Mouse (Mus musculus): ENCODE results near the gene Decr2. TPM values are rescaled to one million over a fixed set of nuclear protein-coding genes. Genes with fewer than 3 reads are reported as not detected.
A peak's percentile ranks its signal among the peaks of the same experiment; 100 is the strongest.

The Decr2 gene
- total and polyA plus RNA-seq, 3 experiments: 12.6 to 21.0 (median 16.8) TPM

GRCm38 (mm10) chr17:26075246-26075645, 14.9 kb downstream of the Decr2 start:
- Histone ChIP-seq H3K4me2 (ENCODE audit: insufficient read depth, low read depth, poor library complexity, severe bottlenecking) (no peak overlapping the region), H3K4me3 (replicated peaks in 1 of 3; ENCODE audit: low read depth in 2 of 3, low read length in 2 of 3, poor library complexity in 1 of 3) (no peak overlapping the region), H3K36me3 (replicated peaks in 1 of 2; ENCODE audit: control insufficient read depth in 1 of 2, insufficient read depth in 1 of 2, low read length in 1 of 2) (no peaks in the 10 kb centered on the region), H3K79me2 (replicated peaks; ENCODE audit: control insufficient read depth, extremely low read depth, insufficient read depth, poor library complexity, severe bottlenecking) (no peaks in the 10 kb centered on the region), H3K27me3 (replicated peaks) (peaks cover 20% of the 10 kb centered on the region), H3K27ac (ENCODE audit: insufficient read depth, low read depth) (no peak overlapping the region), H3K9me3 (replicated peaks; ENCODE audit: low read length) (no peaks in the 10 kb centered on the region), H3K9ac (ENCODE audit: insufficient read depth, low read depth) (no peak overlapping the region), H3K4me1 (ENCODE audit: control insufficient read depth in 1 of 2, insufficient read depth in 2 of 2) (peaks cover 2 to 3% of the 10 kb centered on the region in 2 experiments; a peak in 2 of 4 replicates)
- DNase-seq (ENCODE audit: extremely low read depth): no peak
- dilution Hi-C loops (cut with MboI; ENCODE audit: extremely low pct_ligation_motif_present, extremely low pct_unique_long_range_greater_than_20kb, low sequenced_read_pairs): no loop called here
- in situ Hi-C loops (cut with MboI; ENCODE audit: low pct_ligation_motif_present, low pct_unique_long_range_greater_than_20kb, low sequenced_read_pairs): no loop called here
- TF ChIP-seq RAD21 (IDR thresholded peaks at IDR 0.05; ENCODE audit: low read depth, low read length) (no peak), ZNF384 (IDR thresholded peaks at IDR 0.05; ENCODE audit: low read depth, low read length) (no peak), CHD2 (IDR thresholded peaks at IDR 0.05; ENCODE audit: low read length) (no peak), SIN3A (IDR thresholded peaks at IDR 0.05; ENCODE audit: low read length) (no peak), SMC3 (IDR thresholded peaks at IDR 0.05; ENCODE audit: low read depth, low read length) (no peak), JUN (IDR thresholded peaks at IDR 0.05; ENCODE audit: insufficient read depth, low read depth, low read length) (no peak), MAZ (IDR thresholded peaks at IDR 0.05; ENCODE audit: low read depth, low read length) (no peak), MEF2A (IDR thresholded peaks at IDR 0.05; ENCODE audit: borderline replicate concordance, low read depth, low read length) (no peak), JUND (conservative IDR thresholded peaks at IDR 0.05; ENCODE audit: low read depth, low read length) (no peak), HCFC1 (IDR thresholded peaks at IDR 0.05; ENCODE audit: low read depth, low read length) (no peak), ZKSCAN1 (IDR thresholded peaks at IDR 0.05; ENCODE audit: borderline replicate concordance, low read depth, low read length) (no peak), CTCF (conservative IDR thresholded peaks at IDR 0.05 in 1 of 2, IDR thresholded peaks at IDR 0.05 in 1 of 2; ENCODE audit: low read depth in 2 of 2, low read length in 2 of 2) (no peak), KAT2A (IDR thresholded peaks at IDR 0.05; ENCODE audit: insufficient replicate concordance, low read length) (no peak), E2F4 (IDR thresholded peaks at IDR 0.05; ENCODE audit: insufficient replicate concordance, low read depth, low read length) (no peak), USF1 (IDR thresholded peaks at IDR 0.05; ENCODE audit: low read depth, low read length) (no peak)

- 0 out of 2 replicates have a peak, but pooled peaks have one; percentile 10 for TF ChIP-seq EP300 (IDR thresholded peaks at IDR 0.05; ENCODE audit: low read length)
- 0 out of 2 replicates have a peak, but pooled peaks have one; percentile 33 for TF ChIP-seq MEF2A (IDR thresholded peaks at IDR 0.05; ENCODE audit: borderline replicate concordance, low read depth, low read length)
- TF ChIP-seq BHLHE40 (IDR thresholded peaks at IDR 0.05; ENCODE audit: low read depth, low read length): 0 out of 2 replicates have a peak, but pooled peaks have one; percentile 12
- no peak for TF ChIP-seq GABPA (IDR thresholded peaks at IDR 0.05; ENCODE audit: insufficient replicate concordance, low read depth, low read length)
- peak; percentile 30; the same call in 1 of the 2 replicates for TF ChIP-seq ETS1 (conservative IDR thresholded peaks at IDR 0.05; ENCODE audit: low read depth, low read length)
- H3K27me3 ChIP-seq (replicated peaks): peaks cover 24% of the 10 kb centered on the region
- peak overlapping the region; percentile 63 for H3K9ac ChIP-seq (ENCODE audit: insufficient read depth, low read depth)
- peak overlapping the region; percentile 78 for H3K4me2 ChIP-seq (ENCODE audit: insufficient read depth, low read depth, poor library complexity, severe bottlenecking)
- peak overlapping the region; percentile 25 to 82 (median 67) for H3K4me3 ChIP-seq (replicated peaks in 1 of 3; ENCODE audit: low read depth in 2 of 3, low read length in 2 of 3, poor library complexity in 1 of 3)
- H3K9me3 ChIP-seq (replicated peaks; ENCODE audit: low read length): peaks cover 5% of the 10 kb centered on the region
- H3K27ac ChIP-seq (ENCODE audit: insufficient read depth, low read depth): no peak overlapping the region
- peaks cover 0 to 25% of the 10 kb centered on the region in 2 experiments for H3K36me3 ChIP-seq (replicated peaks in 1 of 2; ENCODE audit: control insufficient read depth in 1 of 2, insufficient read depth in 1 of 2, low read length in 1 of 2)
- H3K79me2 ChIP-seq (replicated peaks; ENCODE audit: control insufficient read depth, extremely low read depth, insufficient read depth, poor library complexity, severe bottlenecking): no peaks in the 10 kb centered on the region; the same call in 1 of the 2 replicates
- in situ Hi-C loops (cut with MboI; ENCODE audit: low pct_ligation_motif_present, low pct_unique_long_range_greater_than_20kb, low sequenced_read_pairs): no loop called here
- DNase-seq (ENCODE audit: extremely low read depth): no peak
- dilution Hi-C loops (cut with MboI; ENCODE audit: extremely low pct_ligation_motif_present, extremely low pct_unique_long_range_greater_than_20kb, low sequenced_read_pairs): no loop called here
- peaks cover 23 to 40% of the 10 kb centered on the region in 2 experiments for H3K4me1 ChIP-seq (ENCODE audit: control insufficient read depth in 1 of 2, insufficient read depth in 2 of 2)
Observed at GRCm38 (mm10) chr17:26070136-26070535, 20.0 kb downstream of the Decr2 start.

All from CH12.LX (cell line).